Mouse (Mus musculus): ENCODE measurements around the gene Trmt1l. TPM values are rescaled to one million over a fixed set of nuclear protein-coding genes. Genes with fewer than 3 reads are reported as not detected.
"Not testable (repeated sequence)": the region's sequence is repeated elsewhere in the genome, so short reads cannot be mapped to it uniquely, and the experiment has no call there.

The Trmt1l gene
- polyA plus RNA-seq, 1 experiment = 33.6 TPM

GRCm38 (mm10) chr1:151457087-151457486, 28.7 kb downstream of the Trmt1l start:
- DNase-seq (ENCODE audit: low read depth) = no peak
- TF ChIP-seq POLR2A (IDR thresholded peaks at IDR 0.05; ENCODE audit: borderline replicate concordance, extremely low read depth, insufficient read depth, insufficient read length, poor library complexity, severe bottlenecking) (no peak), CTCF (IDR thresholded peaks at IDR 0.05; ENCODE audit: borderline replicate concordance, extremely low read depth, insufficient read depth, insufficient read length) (no peak)

DNA sequence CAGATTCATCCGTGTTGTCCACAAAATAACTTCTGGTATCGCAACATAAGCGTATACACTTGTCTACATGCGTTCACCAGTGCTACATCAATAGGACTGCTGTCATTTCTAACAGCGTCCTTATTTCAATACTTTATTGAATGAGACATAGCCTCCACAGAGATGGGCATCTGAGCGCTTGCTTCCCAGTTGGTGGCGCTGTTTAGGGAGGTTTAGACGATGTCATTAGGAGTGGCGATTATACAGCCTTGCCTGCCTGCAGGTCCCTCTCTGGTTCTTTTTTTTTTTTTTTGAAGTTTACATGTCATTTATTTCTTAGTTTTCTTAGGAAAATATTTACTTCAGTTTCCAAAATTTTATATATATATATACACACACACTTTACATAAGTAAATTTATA, 32.9 kb downstream of the Trmt1l start:
- TF ChIP-seq POLR2A (IDR thresholded peaks at IDR 0.05; ENCODE audit: borderline replicate concordance, extremely low read depth, insufficient read depth, insufficient read length, poor library complexity, severe bottlenecking) (no peak), CTCF (IDR thresholded peaks at IDR 0.05; ENCODE audit: borderline replicate concordance, extremely low read depth, insufficient read depth, insufficient read length) (peak; percentile 37; the same call in 1 of the 2 replicates)
- DNase-seq (ENCODE audit: low read depth) = peak; percentile 27

DNA sequence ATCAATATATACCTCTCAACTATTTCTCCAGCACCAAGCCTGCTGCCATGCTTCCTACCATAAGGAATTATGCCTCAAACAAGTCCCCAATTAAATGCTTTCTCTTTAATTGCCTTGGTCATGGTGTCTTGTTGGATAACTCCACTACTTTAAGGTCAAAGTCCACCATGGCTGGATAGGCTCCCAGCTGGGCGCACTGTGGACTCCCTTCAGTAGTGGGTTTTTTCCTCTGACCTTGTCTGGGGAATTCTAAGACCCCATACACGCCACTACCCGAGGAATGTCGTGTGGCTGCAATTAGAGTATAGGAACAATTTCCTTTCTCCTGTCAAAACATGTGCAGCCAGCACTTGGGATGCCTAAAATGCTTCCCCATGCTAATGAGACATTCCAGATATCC, 36.6 kb downstream of the Trmt1l start:
- no peak for TF ChIP-seq CTCF (IDR thresholded peaks at IDR 0.05; ENCODE audit: borderline replicate concordance, extremely low read depth, insufficient read depth, insufficient read length)
- no peak for TF ChIP-seq POLR2A (IDR thresholded peaks at IDR 0.05; ENCODE audit: borderline replicate concordance, extremely low read depth, insufficient read depth, insufficient read length, poor library complexity, severe bottlenecking)
- no peak for DNase-seq (ENCODE audit: low read depth)

- no peak for DNase-seq (ENCODE audit: low read depth)
- TF ChIP-seq POLR2A (IDR thresholded peaks at IDR 0.05; ENCODE audit: borderline replicate concordance, extremely low read depth, insufficient read depth, insufficient read length, poor library complexity, severe bottlenecking) = no peak
- TF ChIP-seq CTCF (IDR thresholded peaks at IDR 0.05; ENCODE audit: borderline replicate concordance, extremely low read depth, insufficient read depth, insufficient read length) = no peak
Measured at GRCm38 (mm10) chr1:151466571-151466970, 38.2 kb downstream of the Trmt1l start.

- DNase-seq (ENCODE audit: low read depth) = no peak
- TF ChIP-seq CTCF (IDR thresholded peaks at IDR 0.05; ENCODE audit: borderline replicate concordance, extremely low read depth, insufficient read depth, insufficient read length) (no peak), POLR2A (IDR thresholded peaks at IDR 0.05; ENCODE audit: borderline replicate concordance, extremely low read depth, insufficient read depth, insufficient read length, poor library complexity, severe bottlenecking) (no peak)
Measured at GRCm38 (mm10) chr1:151471429-151471828, 43.1 kb downstream of the Trmt1l start.

GRCm38 (mm10) chr1:151472386-151472785, 44.0 kb downstream of the Trmt1l start:
- DNase-seq (ENCODE audit: low read depth) = not testable (repeated sequence)

DNA sequence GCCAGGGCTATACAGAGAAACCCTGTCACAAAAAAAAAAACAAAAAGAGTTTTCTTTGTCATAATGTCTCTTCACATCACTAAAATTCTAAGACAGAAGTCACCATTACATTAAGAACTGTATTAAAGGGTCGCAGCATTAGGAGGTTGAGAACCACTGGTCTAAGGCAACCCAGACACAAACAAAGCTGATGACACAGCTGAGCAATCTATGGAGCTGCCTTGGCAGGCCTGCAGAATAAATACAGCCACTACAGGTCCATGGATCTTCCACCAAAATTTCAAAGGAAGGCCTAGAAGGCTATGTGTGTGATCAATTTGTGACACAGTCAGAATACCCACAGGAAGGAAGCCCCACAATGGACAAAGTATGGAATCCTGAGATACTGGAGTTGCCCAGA, 54.2 kb downstream of the Trmt1l start:
- DNase-seq (ENCODE audit: low read depth) = no peak
- TF ChIP-seq POLR2A (IDR thresholded peaks at IDR 0.05; ENCODE audit: borderline replicate concordance, extremely low read depth, insufficient read depth, insufficient read length, poor library complexity, severe bottlenecking) (no peak), CTCF (IDR thresholded peaks at IDR 0.05; ENCODE audit: borderline replicate concordance, extremely low read depth, insufficient read depth, insufficient read length) (no peak)

DNA sequence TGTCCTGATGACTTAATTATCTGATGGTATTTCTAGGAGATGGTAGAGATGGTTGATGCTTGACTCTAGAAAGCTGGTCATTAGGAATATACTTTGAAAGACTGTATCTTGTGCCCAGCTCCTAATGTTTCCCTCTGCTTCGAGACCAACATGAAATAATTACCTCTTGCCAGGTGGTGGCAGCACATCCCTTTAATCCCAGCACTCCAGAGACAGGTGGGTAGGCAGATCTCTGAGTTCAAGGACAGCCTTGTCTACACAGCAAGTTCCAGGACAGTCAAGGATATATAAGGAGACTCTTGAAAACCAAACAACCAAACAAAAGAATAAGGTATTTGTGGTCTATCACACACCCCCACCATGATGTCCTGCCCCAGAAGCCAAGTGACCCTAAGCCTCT, 55.2 kb downstream of the Trmt1l start:
- TF ChIP-seq CTCF (IDR thresholded peaks at IDR 0.05; ENCODE audit: borderline replicate concordance, extremely low read depth, insufficient read depth, insufficient read length) (peak; percentile 27; the same call in 1 of the 2 replicates), POLR2A (IDR thresholded peaks at IDR 0.05; ENCODE audit: borderline replicate concordance, extremely low read depth, insufficient read depth, insufficient read length, poor library complexity, severe bottlenecking) (no peak)
- DNase-seq (ENCODE audit: low read depth) = peak; percentile 23

DNA sequence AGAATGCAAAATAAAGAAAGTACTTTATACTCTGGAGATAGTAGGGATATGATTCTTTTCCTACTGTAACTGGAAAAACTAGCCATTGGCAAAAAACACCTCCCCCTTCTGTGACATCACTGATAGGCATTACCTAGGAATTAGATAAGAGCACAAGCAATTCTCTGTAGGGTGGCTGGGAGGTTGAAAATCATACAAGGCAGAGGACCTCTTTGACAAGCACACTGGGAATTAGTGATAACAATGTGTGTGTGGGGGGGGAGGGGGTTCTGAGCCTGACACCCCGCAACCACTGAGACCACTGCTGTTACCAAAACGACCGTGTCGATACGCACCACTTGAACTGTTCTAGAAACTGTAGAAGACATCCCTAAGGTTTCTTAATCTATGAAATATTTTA, 56.4 kb downstream of the Trmt1l start:
- DNase-seq (ENCODE audit: low read depth) = no peak
- no peak for TF ChIP-seq CTCF (IDR thresholded peaks at IDR 0.05; ENCODE audit: borderline replicate concordance, extremely low read depth, insufficient read depth, insufficient read length)
- no peak for TF ChIP-seq POLR2A (IDR thresholded peaks at IDR 0.05; ENCODE audit: borderline replicate concordance, extremely low read depth, insufficient read depth, insufficient read length, poor library complexity, severe bottlenecking)

GRCm38 (mm10) chr1:151489806-151490205, 61.5 kb downstream of the Trmt1l start:
- peak; percentile 49 for DNase-seq (ENCODE audit: low read depth)
- TF ChIP-seq CTCF (IDR thresholded peaks at IDR 0.05; ENCODE audit: borderline replicate concordance, extremely low read depth, insufficient read depth, insufficient read length) (no peak), POLR2A (IDR thresholded peaks at IDR 0.05; ENCODE audit: borderline replicate concordance, extremely low read depth, insufficient read depth, insufficient read length, poor library complexity, severe bottlenecking) (no peak)

DNA sequence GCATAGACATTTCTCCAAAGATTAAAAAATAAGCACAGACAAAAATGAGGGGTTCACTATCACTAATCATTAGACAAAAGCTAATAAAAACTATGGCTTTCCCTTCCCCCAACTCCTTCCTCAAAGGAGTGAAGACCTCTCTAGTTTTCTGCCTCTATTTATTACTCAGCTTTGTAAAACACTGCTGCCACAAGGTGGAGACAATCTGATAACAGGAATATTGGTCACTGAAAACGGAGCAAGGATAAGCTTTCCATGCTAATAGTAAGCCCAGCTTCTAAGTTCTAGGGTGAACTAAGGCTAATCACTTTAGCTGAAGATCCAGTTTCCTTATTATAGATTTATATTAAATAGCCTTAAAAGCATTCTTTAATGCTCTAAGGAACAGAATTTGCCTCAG, 64.1 kb downstream of the Trmt1l start:
- TF ChIP-seq POLR2A (IDR thresholded peaks at IDR 0.05; ENCODE audit: borderline replicate concordance, extremely low read depth, insufficient read depth, insufficient read length, poor library complexity, severe bottlenecking) (no peak), CTCF (IDR thresholded peaks at IDR 0.05; ENCODE audit: borderline replicate concordance, extremely low read depth, insufficient read depth, insufficient read length) (no peak)
- peak; percentile 41 for DNase-seq (ENCODE audit: low read depth)

DNA sequence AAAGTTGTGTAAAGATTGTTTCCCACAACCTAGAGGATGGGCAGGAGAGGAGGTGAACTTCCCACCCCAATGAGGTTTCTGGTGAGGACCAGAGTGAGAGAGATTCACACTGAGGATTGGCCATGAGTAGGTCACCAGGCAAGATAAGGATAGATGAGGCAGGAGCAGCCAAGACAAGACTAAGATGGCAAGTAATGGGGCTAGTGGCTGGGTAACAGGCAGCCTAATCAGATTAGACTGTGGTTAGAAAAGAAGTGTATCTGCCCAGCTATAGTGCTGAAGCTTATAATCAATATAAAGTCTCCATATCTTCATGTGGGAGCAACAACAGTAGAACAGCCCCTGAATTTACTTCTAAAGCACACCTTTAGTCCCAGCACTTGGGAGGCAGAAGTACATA, 65.5 kb downstream of the Trmt1l start:
- DNase-seq (ENCODE audit: low read depth) = no peak
- TF ChIP-seq CTCF (IDR thresholded peaks at IDR 0.05; ENCODE audit: borderline replicate concordance, extremely low read depth, insufficient read depth, insufficient read length) (no peak), POLR2A (IDR thresholded peaks at IDR 0.05; ENCODE audit: borderline replicate concordance, extremely low read depth, insufficient read depth, insufficient read length, poor library complexity, severe bottlenecking) (no peak)

DNA sequence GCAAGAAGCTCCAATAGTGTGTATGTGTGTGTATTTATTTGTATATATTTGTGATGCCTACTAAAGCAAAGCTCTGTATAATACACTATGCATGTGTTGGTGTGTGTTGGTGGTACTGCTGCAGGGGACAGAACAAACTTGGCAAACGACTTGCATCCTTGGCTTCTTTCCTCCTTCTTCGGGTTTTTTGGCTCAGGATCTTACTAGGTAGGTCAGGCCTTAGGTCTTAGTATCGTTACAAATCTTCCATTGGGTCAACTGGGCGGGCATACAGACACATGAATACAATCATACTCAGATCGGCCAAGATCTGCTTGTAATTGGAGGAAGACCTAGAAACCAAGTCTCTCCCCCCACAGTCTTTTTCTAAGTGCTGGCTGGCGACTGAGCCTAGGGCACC, 66.4 kb downstream of the Trmt1l start:
- peak; percentile 36 for DNase-seq (ENCODE audit: low read depth)
- TF ChIP-seq POLR2A (IDR thresholded peaks at IDR 0.05; ENCODE audit: borderline replicate concordance, extremely low read depth, insufficient read depth, insufficient read length, poor library complexity, severe bottlenecking) = no peak
- no peak for TF ChIP-seq CTCF (IDR thresholded peaks at IDR 0.05; ENCODE audit: borderline replicate concordance, extremely low read depth, insufficient read depth, insufficient read length)
